In genomic region chr15:56832666-56833065, GRCm38 (mm10) we compare ENCODE assay signal across 11 mouse cellular contexts.
"Had no signal": no experiment of that assay in that cellular context is flagged by ENCODE, and none has a peak within 500 bp of the region (broad histone marks: within the 10 kb centered on the region; RNA-seq: fewer than 3 reads in every experiment).

No protein-coding gene starts in this region.

- DNase-seq: kidney, postnatal 25 days; layer of hippocampus, adult 9-11 months; liver, embryonic 13.5 days; lung, adult 2 months; lung, postnatal 14 days; lung, postnatal 4 days; midbrain, embryonic 14.5 days; right cerebral cortex, adult 18-20 months; right cerebral cortex, postnatal 14 days; right cerebral cortex, postnatal 4 days; thymus, postnatal 25 days had no signal
